Mouse (Mus musculus): ENCODE measurements around the gene Rpsa. TPM values are rescaled to one million over a fixed set of nuclear protein-coding genes. Genes with fewer than 3 reads are reported as not detected.
A peak's percentile ranks its signal among the peaks of the same experiment; 100 is the strongest.

The Rpsa gene
- polyA plus RNA-seq (2012; ENCODE audit: insufficient read depth, insufficient read length, low replicate concordance, missing spikeins) = 1,091 TPM in 1 of 2 replicates, not detected in the other

DNA sequence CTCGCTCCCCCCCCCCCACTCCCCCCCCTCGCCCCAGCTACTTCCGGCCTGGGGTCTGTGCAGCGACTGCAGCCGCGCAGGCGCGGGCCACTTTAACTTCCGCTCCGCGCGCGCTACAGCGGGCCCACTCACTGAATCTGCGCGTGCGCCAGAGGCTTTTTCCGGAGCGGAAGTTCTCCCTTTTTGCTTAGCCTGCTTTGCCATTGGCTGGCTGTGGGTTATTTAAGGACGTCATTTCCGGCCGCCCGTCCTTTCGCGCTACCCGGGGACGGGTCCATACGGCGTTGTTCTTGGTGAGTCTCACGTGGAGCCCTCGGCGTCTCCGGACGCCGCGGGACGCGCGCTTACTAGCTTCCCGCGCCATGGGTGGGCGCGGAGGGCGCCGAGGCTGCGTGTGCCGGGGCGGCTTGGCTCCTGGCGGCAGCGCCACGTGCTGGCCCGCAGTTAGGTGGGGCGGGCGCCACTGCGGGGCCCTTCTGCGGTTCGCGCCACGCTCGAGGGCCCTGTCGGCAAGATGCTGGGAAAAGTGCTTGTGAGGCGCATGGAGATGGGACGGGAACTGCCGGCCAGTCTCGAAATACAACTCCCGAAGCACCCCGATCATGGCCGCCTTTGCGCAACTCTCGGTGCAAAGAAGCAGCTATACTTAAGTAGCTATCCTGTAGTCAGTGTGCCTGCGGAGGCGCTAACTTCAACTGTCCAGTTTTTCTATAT, at the start of gene Rpsa:
TSS of gene Rpsa (plus strand) at position 152 of the 714 bp plus-strand sequence.
- Histone ChIP-seq H3K4me1 (ENCODE audit: control insufficient read depth, insufficient read depth, low read length) (peaks cover 6% of the 10 kb centered on the region), H3K4me3 (ENCODE audit: insufficient read depth, low read depth, low read length) (peak within 1 kb of the TSS; percentile 99), H3K27ac (ENCODE audit: insufficient read depth, low read depth, low read length) (peak within 1 kb of the TSS; percentile 57)
- under 1% methylated on average over 71 of the region's 72 CpGs for WGBS
- TF ChIP-seq POLR2A (IDR thresholded peaks at IDR 0.05; ENCODE audit: insufficient read depth, low read depth, low read length) = peak; percentile 96
- no peak for TF ChIP-seq CTCF (IDR thresholded peaks at IDR 0.05; ENCODE audit: insufficient read depth, low read depth, low read length)

DNA sequence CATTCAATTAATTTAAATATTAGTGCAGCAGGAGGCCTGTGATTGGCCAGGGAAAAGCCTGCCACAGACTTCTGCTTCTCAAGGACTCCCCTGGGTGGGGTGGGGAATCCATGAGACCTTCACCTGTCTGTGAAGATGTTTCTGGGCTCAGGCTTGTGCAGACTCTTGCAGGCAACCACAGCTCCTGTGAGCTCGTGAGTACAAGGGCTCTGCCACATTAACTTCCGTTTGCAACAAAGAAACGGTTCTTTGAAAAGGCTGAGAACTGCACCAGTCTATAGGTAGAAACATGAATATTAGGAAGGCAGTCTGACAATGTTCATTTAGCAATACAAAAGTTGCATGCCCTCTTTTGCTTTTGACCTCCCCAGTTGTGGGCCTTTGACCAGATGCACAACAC, 49.2 kb upstream of the Rpsa start:
- WGBS = 83% methylated on average over 3 of the region's 3 CpGs
- no peak for TF ChIP-seq POLR2A (IDR thresholded peaks at IDR 0.05; ENCODE audit: insufficient read depth, low read depth, low read length)
- no peak for TF ChIP-seq CTCF (IDR thresholded peaks at IDR 0.05; ENCODE audit: insufficient read depth, low read depth, low read length)
- Histone ChIP-seq H3K27ac (ENCODE audit: insufficient read depth, low read depth, low read length) (no peak overlapping the region), H3K4me1 (ENCODE audit: control insufficient read depth, insufficient read depth, low read length) (peaks cover 3% of the 10 kb centered on the region; the same call in 1 of the 2 replicates), H3K4me3 (ENCODE audit: insufficient read depth, low read depth, low read length) (no peak overlapping the region)

DNA sequence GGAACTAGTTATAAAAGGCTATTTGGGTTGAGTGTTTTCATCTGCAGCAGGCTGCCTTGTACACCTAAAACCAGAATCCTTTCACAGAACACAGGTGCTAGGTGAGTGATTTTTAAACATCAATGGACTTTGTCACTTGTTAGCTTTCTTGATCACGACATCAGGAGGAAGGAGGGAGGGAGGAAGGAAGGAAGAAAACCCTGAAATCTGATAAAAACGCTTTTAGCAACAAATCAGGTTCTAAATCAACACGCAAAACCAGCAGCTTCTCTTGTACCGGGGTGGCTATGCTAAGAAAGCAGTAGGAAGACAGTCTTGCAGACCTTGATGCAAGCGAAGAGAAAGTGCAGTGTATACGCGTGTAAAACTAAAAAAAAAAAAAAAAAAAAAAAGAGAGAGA, 47.6 kb upstream of the Rpsa start:
- no peak overlapping the region for H3K27ac ChIP-seq (ENCODE audit: insufficient read depth, low read depth, low read length)
- WGBS = 70% methylated on average over 7 of the region's 7 CpGs
- TF ChIP-seq POLR2A (IDR thresholded peaks at IDR 0.05; ENCODE audit: insufficient read depth, low read depth, low read length) = no peak
- no peak for TF ChIP-seq CTCF (IDR thresholded peaks at IDR 0.05; ENCODE audit: insufficient read depth, low read depth, low read length)
- H3K4me1 ChIP-seq (ENCODE audit: control insufficient read depth, insufficient read depth, low read length) = peaks cover 3% of the 10 kb centered on the region; the same call in 1 of the 2 replicates
- no peak overlapping the region for H3K4me3 ChIP-seq (ENCODE audit: insufficient read depth, low read depth, low read length)

DNA sequence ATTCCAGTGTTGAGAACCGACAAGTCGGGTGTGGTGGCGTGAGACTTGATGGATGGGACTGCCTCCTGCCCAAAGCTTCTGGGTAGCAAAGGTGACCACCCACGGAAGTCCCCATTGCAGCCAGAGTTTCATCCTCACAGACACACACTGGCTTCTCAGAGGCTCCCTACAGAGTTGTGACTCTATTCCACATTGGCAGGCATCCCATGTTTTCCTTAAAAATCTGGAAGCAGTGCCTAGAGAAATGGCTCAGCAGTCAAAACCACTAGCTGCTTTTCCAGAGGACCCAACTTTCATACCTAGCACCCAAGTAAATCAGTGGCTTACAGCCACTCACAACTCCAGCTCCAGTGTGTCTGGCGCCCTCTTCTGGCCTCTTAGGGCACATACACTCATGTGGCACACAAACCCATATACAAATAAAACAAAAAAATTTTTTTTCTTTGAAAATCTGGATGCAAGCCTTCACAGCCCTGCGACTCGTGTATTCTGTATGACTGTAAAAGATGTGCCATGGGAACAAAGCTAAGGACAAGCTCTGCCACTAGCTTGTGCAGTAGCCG, 46.9 kb upstream of the Rpsa start:
- Histone ChIP-seq H3K4me3 (ENCODE audit: insufficient read depth, low read depth, low read length) (no peak overlapping the region), H3K27ac (ENCODE audit: insufficient read depth, low read depth, low read length) (no peak overlapping the region), H3K4me1 (ENCODE audit: control insufficient read depth, insufficient read depth, low read length) (peaks cover 3% of the 10 kb centered on the region; the same call in 1 of the 2 replicates)
- WGBS = 78% methylated on average over 8 of the region's 8 CpGs
- TF ChIP-seq POLR2A (IDR thresholded peaks at IDR 0.05; ENCODE audit: insufficient read depth, low read depth, low read length) = no peak
- no peak for TF ChIP-seq CTCF (IDR thresholded peaks at IDR 0.05; ENCODE audit: insufficient read depth, low read depth, low read length)

DNA sequence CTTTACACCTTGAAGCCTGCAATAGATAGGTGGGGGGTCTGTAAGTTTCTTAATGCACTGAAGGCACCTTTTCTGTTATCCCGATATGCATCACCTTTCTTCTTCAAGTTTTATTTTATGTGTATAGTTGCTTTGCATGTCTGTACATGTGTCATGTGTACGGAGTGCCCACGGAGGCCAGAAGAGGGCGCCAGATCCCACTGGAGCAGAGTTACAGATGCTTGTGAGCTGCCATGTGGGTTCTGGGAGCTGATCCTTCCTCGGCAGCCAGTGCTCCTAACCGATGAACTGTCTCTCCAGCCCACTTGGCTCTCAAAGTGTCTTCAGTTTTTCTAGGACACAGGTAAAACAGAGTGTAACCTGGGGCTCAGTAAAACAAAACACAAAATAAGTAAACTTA, 46.2 kb upstream of the Rpsa start:
- Histone ChIP-seq H3K4me3 (ENCODE audit: insufficient read depth, low read depth, low read length) (no peak overlapping the region), H3K27ac (ENCODE audit: insufficient read depth, low read depth, low read length) (no peak overlapping the region)
- WGBS = 73% methylated on average over 6 of the region's 6 CpGs

DNA sequence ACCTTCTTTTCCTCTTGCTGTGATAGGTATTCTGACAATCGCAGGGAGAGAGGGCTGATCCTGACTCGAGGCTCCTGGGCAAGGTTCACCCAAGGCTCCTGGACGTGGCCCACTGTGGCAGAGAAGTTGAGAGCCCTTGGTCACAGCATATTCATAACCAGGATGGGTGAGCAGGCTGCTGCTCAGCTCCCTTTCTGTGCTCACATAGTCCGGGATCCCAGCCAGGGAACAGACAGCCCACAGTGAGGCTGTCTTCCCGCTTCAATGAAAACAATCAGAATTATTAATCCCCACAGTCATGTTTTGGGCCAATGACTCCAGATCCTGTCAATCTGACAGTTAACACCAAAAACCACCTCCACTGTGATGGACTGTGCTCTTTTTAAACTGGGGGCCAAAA, 45.5 kb upstream of the Rpsa start:
- peaks cover 3% of the 10 kb centered on the region; the same call in 1 of the 2 replicates for H3K4me1 ChIP-seq (ENCODE audit: control insufficient read depth, insufficient read depth, low read length)
- H3K27ac ChIP-seq (ENCODE audit: insufficient read depth, low read depth, low read length) = no peak overlapping the region
- TF ChIP-seq POLR2A (IDR thresholded peaks at IDR 0.05; ENCODE audit: insufficient read depth, low read depth, low read length) (no peak), CTCF (IDR thresholded peaks at IDR 0.05; ENCODE audit: insufficient read depth, low read depth, low read length) (no peak)
- WGBS = 56% methylated on average over 5 of the region's 5 CpGs
- H3K4me3 ChIP-seq (ENCODE audit: insufficient read depth, low read depth, low read length) = no peak overlapping the region

More for the DNA sequence above, 46.2 kb upstream of the Rpsa start:
- peaks cover 3% of the 10 kb centered on the region; the same call in 1 of the 2 replicates for H3K4me1 ChIP-seq (ENCODE audit: control insufficient read depth, insufficient read depth, low read length)
- TF ChIP-seq CTCF (IDR thresholded peaks at IDR 0.05; ENCODE audit: insufficient read depth, low read depth, low read length) (no peak), POLR2A (IDR thresholded peaks at IDR 0.05; ENCODE audit: insufficient read depth, low read depth, low read length) (no peak)

DNA sequence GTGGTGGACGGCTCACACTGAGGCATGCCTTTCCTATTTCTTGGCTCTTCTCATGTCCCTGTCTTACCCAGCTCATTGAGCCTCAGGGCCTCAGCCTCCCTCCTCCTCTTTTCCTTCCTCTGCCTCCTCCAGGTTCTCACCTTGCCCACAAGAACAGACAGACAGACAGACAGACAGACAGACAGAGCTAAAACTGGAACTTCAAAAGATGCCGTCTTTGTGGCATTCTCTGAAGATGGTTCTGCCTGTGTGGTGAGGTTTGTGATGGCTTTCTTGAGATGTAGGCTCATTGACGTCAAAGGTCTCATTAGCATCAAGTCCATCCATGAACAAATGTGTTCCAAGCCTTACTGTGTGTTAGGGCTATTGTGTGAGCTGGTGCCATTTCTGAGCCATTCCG, 44.8 kb upstream of the Rpsa start:
- 79% methylated on average over 4 of the region's 4 CpGs for WGBS
- Histone ChIP-seq H3K4me1 (ENCODE audit: control insufficient read depth, insufficient read depth, low read length) (peaks cover 3% of the 10 kb centered on the region; the same call in 1 of the 2 replicates), H3K4me3 (ENCODE audit: insufficient read depth, low read depth, low read length) (no peak overlapping the region), H3K27ac (ENCODE audit: insufficient read depth, low read depth, low read length) (no peak overlapping the region)
- TF ChIP-seq CTCF (IDR thresholded peaks at IDR 0.05; ENCODE audit: insufficient read depth, low read depth, low read length) (no peak), POLR2A (IDR thresholded peaks at IDR 0.05; ENCODE audit: insufficient read depth, low read depth, low read length) (no peak)

DNA sequence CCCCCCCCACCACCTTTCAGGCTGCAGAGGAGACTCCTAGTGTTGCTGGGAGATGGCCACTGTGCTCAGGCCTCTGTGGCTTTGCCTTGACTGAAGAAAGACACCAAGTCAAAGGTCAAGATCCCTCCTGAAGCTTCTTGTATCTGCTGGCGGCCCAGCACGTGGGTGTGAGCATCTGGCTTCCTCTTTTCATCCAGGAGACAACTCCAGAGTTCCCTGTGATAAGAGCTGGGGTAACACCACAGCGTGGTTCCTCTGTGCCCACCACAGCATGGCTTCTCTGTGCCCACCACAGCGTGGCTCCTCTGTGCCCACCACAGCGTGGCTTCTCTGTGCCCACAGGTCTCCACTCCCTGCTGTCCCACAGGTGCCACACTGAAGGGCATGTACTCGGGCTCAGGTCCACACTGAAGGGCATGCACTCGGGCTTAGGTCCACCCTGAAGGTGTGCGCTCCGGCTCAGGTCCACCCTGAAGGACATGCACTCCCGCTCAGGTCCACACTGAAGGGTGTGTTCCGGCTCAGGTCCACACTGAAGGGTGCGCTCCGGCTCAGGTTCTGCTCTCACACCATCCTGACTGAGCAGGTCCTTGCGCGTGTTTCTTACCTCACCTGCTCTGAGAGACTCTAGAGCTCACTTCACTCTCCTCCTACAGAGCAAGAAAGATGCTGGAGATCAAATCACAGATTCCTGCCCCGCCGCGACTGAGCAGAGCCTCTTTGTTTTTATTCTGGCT, 44.2 kb upstream of the Rpsa start:
- Histone ChIP-seq H3K4me3 (ENCODE audit: insufficient read depth, low read depth, low read length) (no peak overlapping the region), H3K4me1 (ENCODE audit: control insufficient read depth, insufficient read depth, low read length) (peaks cover 3% of the 10 kb centered on the region; the same call in 1 of the 2 replicates), H3K27ac (ENCODE audit: insufficient read depth, low read depth, low read length) (no peak overlapping the region)
- no peak for TF ChIP-seq POLR2A (IDR thresholded peaks at IDR 0.05; ENCODE audit: insufficient read depth, low read depth, low read length)
- TF ChIP-seq CTCF (IDR thresholded peaks at IDR 0.05; ENCODE audit: insufficient read depth, low read depth, low read length) = no peak
- WGBS = 86% methylated on average over 18 of the region's 18 CpGs

All from olfactory bulb, adult 2 months (tissue).